Mouse (Mus musculus) lung, postnatal 0 days (tissue): ENCODE results near the gene Tcp11l2. TPM values are rescaled to one million over a fixed set of nuclear protein-coding genes. Genes with fewer than 3 reads are reported as not detected.
A peak's percentile ranks its signal among the peaks of the same experiment; 100 is the strongest.

ENCODE experiments used
- ATAC-seq: fragments of 200-750 bp; cut with Nextera tagmentation; 2 replicates; pipeline ENCODE4 v1.8.0; 2017; ENCODE audit warnings: moderate library complexity
- DNase-seq: peaks from one replicate; pipeline ENCODE4 v3.0.0-alpha.2; 2016; ENCODE audit warnings: low spot score
- H3K27ac ChIP-seq: fragments of 300-500 bp; sonication (generic); 2 replicates; pipeline ENCODE4 v1.5.1; 2014; ENCODE audit warnings: antibody characterized with exemption, mild to moderate bottlenecking, low read length, mixed read lengths
- H3K27me3 ChIP-seq: fragments of 300-500 bp; sonication (generic); replicated peaks from 2 replicates; pipeline ENCODE4 v1.6.1; 2014; ENCODE audit warnings: low read length, mixed read lengths; ENCODE audit not compliant: insufficient read depth
- H3K36me3 ChIP-seq: fragments of 300-500 bp; sonication (generic); 2 replicates; pipeline ENCODE4 v1.6.1; 2014; ENCODE audit warnings: low read length, mixed read lengths; ENCODE audit not compliant: insufficient read depth
- H3K4me1 ChIP-seq: fragments of 300-500 bp; sonication (generic); 2 replicates; pipeline ENCODE4 v1.6.1; 2014; ENCODE audit warnings: antibody characterized with exemption, low read depth, low read length, mixed read lengths; ENCODE audit not compliant: insufficient read depth
- H3K4me2 ChIP-seq: fragments of 300-500 bp; sonication (generic); replicated peaks from 2 replicates; pipeline ENCODE4 v1.6.1; 2014; ENCODE audit warnings: low read depth, mild to moderate bottlenecking, low read length, moderate library complexity, mixed read lengths
- H3K4me3 ChIP-seq: fragments of 300-500 bp; sonication (generic); 2 replicates; pipeline ENCODE4 v1.5.1; 2014; ENCODE audit warnings: low read depth, low read length
- H3K9ac ChIP-seq: fragments of 300-500 bp; sonication (generic); replicated peaks from 2 replicates; pipeline ENCODE4 v1.6.1; 2014; ENCODE audit warnings: low read depth, mild to moderate bottlenecking
- H3K9me3 ChIP-seq: fragments of 300-500 bp; sonication (generic); 2 replicates; pipeline ENCODE4 v1.6.1; 2016; ENCODE audit warnings: low read length, mixed read lengths
- CTCF ChIP-seq: IDR thresholded peaks from 2 replicates; pipeline ENCODE4 v1.5.1; 2016; ENCODE audit warnings: antibody characterized with exemption, mild to moderate bottlenecking
- EP300 ChIP-seq: IDR thresholded peaks from 2 replicates; pipeline ENCODE4 v1.6.1; 2016; ENCODE audit warnings: antibody characterized with exemption, mild to moderate bottlenecking, control low read depth
- WGBS: fragments of 180-500 bp; shearing (Covaris S2); extraction: QIAGEN DNeasy Blood & Tissue Kit; methylation state at CpG from one replicate; pipeline ENCODE4 v1.1.7; 2014; 5-methylcytosine and 5-hydroxymethylcytosine counted together
- polyA plus RNA-seq: library from polyadenylated mRNA; unstranded; fragments of >200 nt; fragmentation: Nextera tagmentation; extraction: Ambion mirVana; gene quantifications from 2 replicates; pipeline ENCODE4 v1.2.1, GENCODE M21; 2015

Gene Tcp11l2
- polyA plus RNA-seq, 1 experiment from 2014 or later = 73.8 TPM

DNA sequence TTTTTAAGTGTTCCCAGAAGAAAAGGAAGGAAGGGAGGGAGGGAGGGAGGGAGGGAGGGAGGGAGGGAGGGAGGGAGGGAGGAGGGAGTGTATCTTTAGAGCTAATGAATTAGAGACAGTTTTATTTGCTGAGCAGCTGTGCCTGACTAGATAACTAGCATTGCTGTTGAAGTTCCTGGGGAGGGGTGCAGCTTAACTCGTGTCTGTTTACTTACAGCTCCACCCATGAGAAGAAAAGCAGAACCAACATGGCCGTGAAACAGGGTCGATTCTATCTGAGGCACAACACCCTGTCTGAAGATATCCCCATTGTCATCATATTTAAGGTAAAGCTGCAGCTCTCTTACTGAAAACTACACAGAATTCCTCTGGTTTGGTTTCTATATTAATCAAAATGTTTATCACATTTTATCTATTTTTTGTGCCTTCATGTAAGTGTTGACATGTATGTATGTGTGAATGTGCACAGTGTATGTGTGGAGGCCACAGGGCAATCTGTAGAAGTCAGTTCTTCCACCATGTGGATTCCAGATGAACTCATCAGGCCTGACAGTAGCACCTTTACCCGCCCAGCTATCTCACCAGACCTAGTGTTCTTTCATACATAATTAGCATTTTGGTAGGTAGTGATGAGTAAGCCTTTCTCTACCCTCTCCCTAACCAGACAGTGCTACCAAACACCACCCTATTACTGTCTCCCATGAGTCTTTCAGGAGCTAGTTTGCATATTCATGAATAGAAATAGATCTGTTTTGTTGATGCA, 63.3 kb downstream of the Tcp11l2 start:
- H3K27me3 ChIP-seq = no peaks in the 10 kb centered on the region
- no peaks in the 10 kb centered on the region for H3K9me3 ChIP-seq
- 0 out of 2 replicates have a peak, but pooled peaks cover 5% of the 10 kb centered on the region for H3K36me3 ChIP-seq
- no peak for DNase-seq
- H3K4me3 ChIP-seq = no peak overlapping the region
- H3K4me1 ChIP-seq = no peaks in the 10 kb centered on the region
- TF ChIP-seq CTCF (no peak), EP300 (no peak)
- no peak overlapping the region for H3K27ac ChIP-seq
- no peak for ATAC-seq
- 63% methylated on average over 4 of the region's 4 CpGs for WGBS
- no peak overlapping the region for H3K4me2 ChIP-seq
- no peak overlapping the region for H3K9ac ChIP-seq

DNA sequence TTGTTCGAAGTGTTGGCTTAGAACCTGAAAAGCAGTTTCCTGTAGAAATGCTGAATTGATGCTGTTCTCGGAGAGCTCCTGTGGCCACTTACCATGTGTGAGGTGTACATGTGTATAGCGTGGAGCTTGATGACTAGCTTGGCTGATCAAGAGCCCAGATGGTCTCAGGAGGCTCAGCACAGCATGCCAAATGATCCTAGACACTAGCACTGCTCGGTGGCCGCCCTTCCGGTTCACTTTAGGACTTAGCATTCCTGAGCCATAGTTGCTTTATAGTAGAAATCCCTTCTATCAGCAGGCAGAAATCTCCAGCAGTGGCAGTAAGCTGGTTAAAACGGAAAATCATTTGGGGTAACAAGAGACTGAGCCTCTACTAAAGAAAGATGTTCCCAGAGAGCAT, 64.4 kb downstream of the Tcp11l2 start:
- H3K4me3 ChIP-seq = no peak overlapping the region
- H3K4me1 ChIP-seq = no peaks in the 10 kb centered on the region
- ATAC-seq (no peak), DNase-seq (no peak)
- 0 out of 2 replicates have a peak, but pooled peaks cover 5% of the 10 kb centered on the region for H3K36me3 ChIP-seq
- H3K27me3 ChIP-seq = no peaks in the 10 kb centered on the region
- H3K9me3 ChIP-seq = no peaks in the 10 kb centered on the region
- H3K4me2 ChIP-seq = no peak overlapping the region
- TF ChIP-seq EP300 (no peak), CTCF (no peak)
- H3K9ac ChIP-seq = no peak overlapping the region
- 87% methylated on average over 7 of the region's 7 CpGs for WGBS
- H3K27ac ChIP-seq = no peak overlapping the region

DNA sequence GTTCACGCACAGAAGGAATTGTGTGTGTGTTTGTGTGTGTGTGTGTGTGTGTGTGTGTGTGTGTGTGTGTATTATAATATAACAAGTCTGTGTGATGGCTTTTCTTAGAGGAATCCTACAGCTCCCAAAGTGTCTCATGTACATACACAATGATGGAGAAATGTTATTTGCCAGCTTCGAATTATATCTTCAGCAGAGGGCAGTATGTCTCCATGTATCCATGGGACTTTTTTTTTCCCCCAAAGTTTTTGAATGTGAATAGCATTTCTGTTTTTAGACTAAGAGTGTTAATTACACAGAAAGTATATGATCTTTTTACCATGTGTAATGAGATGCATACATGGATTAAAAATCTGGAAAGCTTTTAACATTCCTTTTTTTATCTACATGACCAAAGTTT, 65.2 kb downstream of the Tcp11l2 start:
- no peaks in the 10 kb centered on the region for H3K9me3 ChIP-seq
- H3K27ac ChIP-seq = no peak overlapping the region
- DNase-seq = peak; percentile 51
- TF ChIP-seq CTCF = peak; percentile 62
- TF ChIP-seq EP300 = no peak
- 55% methylated on average over 2 of the region's 2 CpGs for WGBS
- H3K4me3 ChIP-seq = no peak overlapping the region
- no peaks in the 10 kb centered on the region for H3K27me3 ChIP-seq
- H3K36me3 ChIP-seq = 0 out of 2 replicates have a peak, but pooled peaks cover 5% of the 10 kb centered on the region
- ATAC-seq = no peak
- no peaks in the 10 kb centered on the region for H3K4me1 ChIP-seq
- H3K4me2 ChIP-seq = no peak overlapping the region
- H3K9ac ChIP-seq = no peak overlapping the region

DNA sequence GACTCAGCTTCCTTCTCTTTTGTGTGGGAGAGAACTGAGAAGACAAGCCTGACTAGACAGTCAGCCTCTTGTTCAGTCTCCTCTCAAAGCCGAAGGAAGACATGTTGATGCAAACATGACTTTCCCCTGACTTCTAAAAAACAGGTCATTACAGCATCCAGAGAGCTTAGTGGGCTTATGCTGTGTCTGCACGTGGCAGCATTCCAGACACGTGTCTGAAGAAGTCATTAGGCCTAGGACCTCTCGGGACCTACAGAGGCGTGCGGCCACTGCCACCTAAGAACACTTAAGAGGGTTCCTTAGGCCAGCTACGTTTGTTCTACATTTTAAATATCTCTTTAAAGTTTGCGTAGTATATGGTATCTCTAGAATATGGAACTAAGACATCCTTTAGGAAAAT, 69.5 kb downstream of the Tcp11l2 start:
- WGBS = 53% methylated on average over 8 of the region's 8 CpGs
- no peaks in the 10 kb centered on the region for H3K27me3 ChIP-seq
- no peak overlapping the region for H3K9ac ChIP-seq
- no peaks in the 10 kb centered on the region for H3K9me3 ChIP-seq
- 0 out of 2 replicates have a peak overlapping the region, but pooled peaks have one; percentile 47 for H3K27ac ChIP-seq
- H3K4me3 ChIP-seq = no peak overlapping the region
- no peak overlapping the region for H3K4me2 ChIP-seq
- H3K4me1 ChIP-seq = 0 out of 2 replicates have a peak, but pooled peaks cover 4% of the 10 kb centered on the region
- ATAC-seq (peak; percentile 72), DNase-seq (peak; percentile 11)
- no peak for TF ChIP-seq EP300
- H3K36me3 ChIP-seq = 0 out of 2 replicates have a peak, but pooled peaks cover 4% of the 10 kb centered on the region

DNA sequence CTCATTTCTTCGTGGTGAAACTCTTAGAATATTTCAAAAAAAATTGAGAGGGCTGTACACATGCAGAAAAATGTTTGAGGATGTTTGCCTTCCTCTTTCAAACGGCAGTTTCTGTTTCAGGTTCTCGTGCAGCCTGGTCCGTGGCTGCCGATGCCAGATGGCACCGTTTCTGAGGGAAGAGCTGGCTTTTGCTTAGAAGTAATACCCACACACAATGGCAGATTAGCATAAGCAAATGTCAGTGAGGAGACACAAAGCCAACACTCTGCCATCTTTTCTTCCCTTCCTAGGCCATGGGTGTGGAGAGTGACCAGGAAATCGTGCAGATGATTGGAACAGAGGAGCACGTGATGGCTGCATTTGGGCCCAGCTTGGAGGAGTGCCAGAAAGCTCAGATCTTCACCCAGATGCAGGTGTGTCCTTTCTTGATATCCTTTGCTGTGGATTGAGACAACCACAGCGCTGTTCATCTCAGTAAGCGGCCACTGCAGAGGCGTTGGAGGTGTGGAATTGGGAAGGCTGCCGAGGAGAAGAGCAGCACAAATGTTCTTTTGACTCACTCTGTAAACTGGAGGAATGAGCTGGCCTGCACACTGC, 70.2 kb downstream of the Tcp11l2 start:
- no peaks in the 10 kb centered on the region for H3K27me3 ChIP-seq
- TF ChIP-seq CTCF (no peak), EP300 (no peak)
- ATAC-seq (peak; percentile 60), DNase-seq (peak; percentile 36)
- 0 out of 2 replicates have a peak, but pooled peaks cover 4% of the 10 kb centered on the region for H3K36me3 ChIP-seq
- H3K4me1 ChIP-seq = 0 out of 2 replicates have a peak, but pooled peaks cover 4% of the 10 kb centered on the region
- WGBS = 50% methylated on average over 12 of the region's 12 CpGs
- 0 out of 2 replicates have a peak overlapping the region, but pooled peaks have one; percentile 47 for H3K27ac ChIP-seq
- no peak overlapping the region for H3K9ac ChIP-seq
- H3K9me3 ChIP-seq = no peaks in the 10 kb centered on the region
- H3K4me2 ChIP-seq = peak overlapping the region; percentile 14; the same call in 1 of the 2 replicates
- 0 out of 2 replicates have a peak overlapping the region, but pooled peaks have one; percentile 8 for H3K4me3 ChIP-seq

DNA sequence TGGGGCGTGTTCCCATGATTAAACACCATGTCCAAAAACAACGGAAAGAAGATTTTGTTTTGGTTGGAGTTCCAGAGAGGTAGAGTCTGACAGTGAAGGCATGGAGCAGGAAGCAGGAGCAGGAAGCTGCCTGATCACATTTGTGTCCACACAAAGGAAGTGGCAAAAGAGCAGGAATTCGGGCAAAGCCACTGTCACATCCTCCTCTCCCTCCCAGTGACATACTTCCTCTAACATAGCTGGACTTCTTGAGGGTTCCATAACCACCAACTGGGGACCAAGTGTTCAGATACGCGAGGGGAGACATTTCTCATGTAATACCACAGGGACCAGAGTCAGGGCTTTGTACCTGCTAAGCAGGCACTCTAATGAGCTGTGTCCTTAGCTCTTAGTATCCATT, 70.8 kb downstream of the Tcp11l2 start:
- Histone ChIP-seq H3K27me3 (no peaks in the 10 kb centered on the region), H3K9me3 (no peaks in the 10 kb centered on the region), H3K4me1 (0 out of 2 replicates have a peak, but pooled peaks cover 4% of the 10 kb centered on the region), H3K9ac (no peak overlapping the region), H3K4me3 (no peak overlapping the region), H3K4me2 (no peak overlapping the region), H3K36me3 (0 out of 2 replicates have a peak, but pooled peaks cover 4% of the 10 kb centered on the region), H3K27ac (no peak overlapping the region)
- ATAC-seq (no peak), DNase-seq (no peak)
- TF ChIP-seq EP300 (no peak), CTCF (no peak)
- WGBS = 73% methylated on average over 5 of the region's 5 CpGs
